Mouse (Mus musculus) ES-Bruce4 (cell line): ENCODE measurements around the gene Tgfbr2. TPM values are rescaled to one million over a fixed set of nuclear protein-coding genes. Genes with fewer than 3 reads are reported as not detected.

Experiments
- H3K27ac ChIP-seq: 2 replicates; pipeline ENCODE4 v1.5.1; 2012; ENCODE audit warnings: low read length, inconsistent platforms; ENCODE audit not compliant: insufficient read depth
- H3K27me3 ChIP-seq: 2 replicates; pipeline ENCODE4 v1.6.1; 2012; ENCODE audit warnings: mild to moderate bottlenecking, low read length, inconsistent platforms; ENCODE audit not compliant: control insufficient read depth, poor library complexity, insufficient read depth, severe bottlenecking
- H3K36me3 ChIP-seq: 2 replicates; pipeline ENCODE4 v1.6.1; 2012; ENCODE audit warnings: inconsistent platforms, mild to moderate bottlenecking, low read length, moderate library complexity; ENCODE audit not compliant: control insufficient read depth, poor library complexity, insufficient read depth, severe bottlenecking
- H3K4me1 ChIP-seq: one replicate; pipeline ENCODE4 v1.8.1; 2011; ENCODE audit warnings: low read length; ENCODE audit not compliant: control insufficient read depth, insufficient read depth
- H3K4me3 ChIP-seq: 2 replicates; pipeline ENCODE4 v1.5.1; 2011; ENCODE audit warnings: low read depth, mild to moderate bottlenecking, low read length
- H3K9ac ChIP-seq: 2 replicates; pipeline ENCODE4 v1.6.1; 2012; ENCODE audit warnings: low read depth, mild to moderate bottlenecking, inconsistent platforms; ENCODE audit not compliant: poor library complexity, severe bottlenecking
- H3K9me3 ChIP-seq: replicated peaks from 2 replicates; pipeline ENCODE4 v1.6.1; 2012; ENCODE audit warnings: mild to moderate bottlenecking, low read length, inconsistent platforms; ENCODE audit not compliant: control insufficient read depth, poor library complexity, insufficient read depth, severe bottlenecking
- CTCF ChIP-seq: IDR thresholded peaks from one replicate; pipeline ENCODE4 v1.8.1; 2011; ENCODE audit warnings: low read depth, low read length
- EP300 ChIP-seq: IDR thresholded peaks from 2 replicates; pipeline ENCODE4 v1.6.1; 2011; ENCODE audit warnings: low read depth, low read length; ENCODE audit not compliant: insufficient read depth
- POLR2A ChIP-seq: IDR thresholded peaks from one replicate; pipeline ENCODE4 v1.8.1; 2011; ENCODE audit warnings: low read length; ENCODE audit not compliant: insufficient read depth
- polyA plus RNA-seq: library from polyadenylated mRNA; stranded (reverse); fragments of >200 nt; gene quantifications from 2 replicates; pipeline ENCODE4 v1.2.4, GENCODE M21; 2011; ENCODE audit warnings: low read depth; ENCODE audit not compliant: missing spikeins, insufficient read depth, insufficient read length

Tgfbr2 gene
- polyA plus RNA-seq, 1 experiment: 3.4 TPM

- no peak for TF ChIP-seq CTCF
- no peak for TF ChIP-seq EP300
- TF ChIP-seq POLR2A: no peak
Measured at GRCm38 (mm10) chr9:116140422-116140821, 34.7 kb downstream of the Tgfbr2 start.

GRCm38 (mm10) chr9:116139549-116139948 lies 35.6 kb downstream of the Tgfbr2 start:
- H3K4me3 ChIP-seq: no peak overlapping the region
- no peaks in the 10 kb centered on the region for H3K36me3 ChIP-seq
- H3K4me1 ChIP-seq: no peaks in the 10 kb centered on the region
- no peaks in the 10 kb centered on the region for H3K27me3 ChIP-seq
- no peak overlapping the region for H3K9ac ChIP-seq
- no peak overlapping the region for H3K27ac ChIP-seq
- TF ChIP-seq CTCF (no peak), EP300 (no peak), POLR2A (no peak)
- no peaks in the 10 kb centered on the region for H3K9me3 ChIP-seq

More at GRCm38 (mm10) chr9:116140422-116140821, 34.7 kb downstream of the Tgfbr2 start:
- no peak overlapping the region for H3K27ac ChIP-seq
- H3K9me3 ChIP-seq: no peaks in the 10 kb centered on the region
- no peak overlapping the region for H3K9ac ChIP-seq
- no peaks in the 10 kb centered on the region for H3K27me3 ChIP-seq
- no peaks in the 10 kb centered on the region for H3K36me3 ChIP-seq
- no peaks in the 10 kb centered on the region for H3K4me1 ChIP-seq
- H3K4me3 ChIP-seq: no peak overlapping the region

GRCm38 (mm10) chr9:116138595-116139134 lies 36.5 kb downstream of the Tgfbr2 start:
- Histone ChIP-seq H3K4me3 (no peak overlapping the region), H3K9ac (no peak overlapping the region), H3K4me1 (no peaks in the 10 kb centered on the region), H3K27me3 (no peaks in the 10 kb centered on the region), H3K27ac (no peak overlapping the region), H3K36me3 (no peaks in the 10 kb centered on the region), H3K9me3 (no peaks in the 10 kb centered on the region)
- TF ChIP-seq POLR2A: no peak
- no peak for TF ChIP-seq CTCF
- TF ChIP-seq EP300: no peak

- Histone ChIP-seq H3K27ac (no peak overlapping the region), H3K4me1 (no peaks in the 10 kb centered on the region), H3K36me3 (no peaks in the 10 kb centered on the region), H3K4me3 (no peak overlapping the region), H3K9ac (no peak overlapping the region), H3K9me3 (no peaks in the 10 kb centered on the region), H3K27me3 (no peaks in the 10 kb centered on the region)
- TF ChIP-seq EP300 (no peak), POLR2A (no peak), CTCF (no peak)
Measured at GRCm38 (mm10) chr9:116137645-116138044, 37.5 kb downstream of the Tgfbr2 start.

GRCm38 (mm10) chr9:116136811-116137210 lies 38.3 kb downstream of the Tgfbr2 start:
- H3K9ac ChIP-seq: no peak overlapping the region
- TF ChIP-seq EP300 (no peak), POLR2A (no peak), CTCF (no peak)
- no peak overlapping the region for H3K4me3 ChIP-seq
- no peaks in the 10 kb centered on the region for H3K9me3 ChIP-seq
- no peaks in the 10 kb centered on the region for H3K27me3 ChIP-seq
- H3K4me1 ChIP-seq: no peaks in the 10 kb centered on the region
- H3K36me3 ChIP-seq: no peaks in the 10 kb centered on the region
- H3K27ac ChIP-seq: no peak overlapping the region

- no peak overlapping the region for H3K4me3 ChIP-seq
- no peak overlapping the region for H3K9ac ChIP-seq
- no peaks in the 10 kb centered on the region for H3K4me1 ChIP-seq
- H3K27me3 ChIP-seq: no peaks in the 10 kb centered on the region
- no peak overlapping the region for H3K27ac ChIP-seq
- TF ChIP-seq EP300: no peak
- no peak for TF ChIP-seq POLR2A
- no peak for TF ChIP-seq CTCF
- H3K36me3 ChIP-seq: no peaks in the 10 kb centered on the region
- H3K9me3 ChIP-seq: no peaks in the 10 kb centered on the region
Measured at GRCm38 (mm10) chr9:116136146-116136545, 39.0 kb downstream of the Tgfbr2 start.
